Mouse (Mus musculus): Measurements from ENCODE around the gene Gmeb1.
"Not testable (repeated sequence)": the region's sequence is repeated elsewhere in the genome, so short reads cannot be mapped to it uniquely, and the experiment has no call there.

Gmeb1 gene

DNA sequence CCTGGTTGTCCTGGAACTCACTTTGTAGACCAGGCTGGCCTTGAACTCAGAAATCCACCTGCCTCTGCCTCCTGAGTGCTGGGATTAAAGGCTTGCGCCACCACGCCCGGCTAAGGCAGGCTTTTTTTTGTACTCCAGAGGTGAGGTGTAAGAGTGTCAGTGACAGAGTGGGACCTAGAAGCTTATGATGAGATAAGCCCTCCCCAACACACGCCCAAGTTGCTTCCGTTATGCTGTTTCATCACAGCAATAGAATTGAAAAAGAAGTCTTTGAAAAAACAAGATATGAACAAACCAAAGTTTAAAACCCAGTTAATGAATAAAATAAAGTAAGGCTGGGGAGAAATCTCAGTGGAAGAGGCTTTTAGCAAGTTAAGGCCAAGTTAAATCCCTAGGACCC, 31.0 kb downstream of the Gmeb1 start:
- DNase-seq (ENCODE audit: low spot score in 2 of 2): no peak

DNA sequence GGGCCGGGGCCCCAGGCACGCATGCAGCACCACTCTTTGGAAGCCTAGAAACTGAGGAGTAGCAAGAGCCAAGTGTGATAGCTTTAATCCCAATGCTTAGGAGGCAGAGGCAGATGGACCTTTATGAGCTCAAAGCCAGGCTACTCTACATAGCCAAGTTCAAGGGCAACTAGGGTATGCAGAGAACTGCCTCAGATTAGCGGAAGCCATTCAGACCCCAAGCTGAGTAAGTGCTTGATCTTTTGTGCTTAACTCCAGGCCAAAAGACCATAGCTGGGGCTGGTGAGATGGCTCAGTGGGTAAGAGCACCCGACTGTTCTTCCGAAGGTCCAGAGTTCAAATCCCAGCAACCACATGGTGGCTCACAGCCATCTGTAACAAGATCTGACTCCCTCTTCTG, 39.4 kb downstream of the Gmeb1 start:
- DNase-seq (ENCODE audit: low spot score in 2 of 2): not testable (repeated sequence)

DNA sequence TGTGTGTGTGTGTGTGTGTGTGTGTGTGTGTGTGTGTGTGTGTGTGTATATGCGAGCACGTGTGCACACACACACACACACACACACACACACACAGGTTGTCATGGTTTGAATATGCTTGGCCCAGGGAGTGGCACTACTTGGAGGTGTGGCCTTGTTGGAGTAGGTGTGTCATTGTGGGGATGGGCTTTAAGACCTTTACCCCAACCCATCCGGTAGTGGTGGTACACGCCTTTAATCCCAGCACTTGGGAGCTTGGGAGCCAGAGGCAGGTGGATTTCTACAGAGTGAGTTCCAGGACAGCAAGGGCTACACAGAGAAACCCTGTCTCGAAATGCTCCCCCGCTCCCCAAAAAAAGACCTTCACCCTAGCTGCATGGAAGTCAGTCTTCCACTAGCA, 43.0 kb downstream of the Gmeb1 start:
- not testable (repeated sequence) for DNase-seq (ENCODE audit: low spot score in 2 of 2)

DNA sequence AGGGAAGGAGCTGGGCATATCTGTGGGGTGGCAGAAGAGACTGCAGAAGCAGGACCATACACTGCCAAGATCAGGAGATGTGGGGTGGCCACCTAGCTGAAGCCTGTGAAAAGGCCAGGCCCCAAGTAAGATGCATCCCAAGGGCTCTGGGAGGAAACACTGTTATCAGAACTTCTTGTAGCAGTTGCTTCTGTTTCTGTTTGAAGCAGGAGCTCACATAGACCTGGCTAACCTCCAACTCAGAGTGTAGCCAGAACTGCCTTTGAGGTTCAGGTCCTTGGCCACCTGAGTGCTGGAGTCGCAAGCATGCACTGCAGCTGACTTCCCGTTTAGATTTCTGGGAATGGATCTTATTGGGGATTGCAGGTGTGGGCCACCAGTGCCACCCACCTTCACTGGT, 43.6 kb downstream of the Gmeb1 start:
- no peak for DNase-seq (ENCODE audit: low spot score in 2 of 2)

DNA sequence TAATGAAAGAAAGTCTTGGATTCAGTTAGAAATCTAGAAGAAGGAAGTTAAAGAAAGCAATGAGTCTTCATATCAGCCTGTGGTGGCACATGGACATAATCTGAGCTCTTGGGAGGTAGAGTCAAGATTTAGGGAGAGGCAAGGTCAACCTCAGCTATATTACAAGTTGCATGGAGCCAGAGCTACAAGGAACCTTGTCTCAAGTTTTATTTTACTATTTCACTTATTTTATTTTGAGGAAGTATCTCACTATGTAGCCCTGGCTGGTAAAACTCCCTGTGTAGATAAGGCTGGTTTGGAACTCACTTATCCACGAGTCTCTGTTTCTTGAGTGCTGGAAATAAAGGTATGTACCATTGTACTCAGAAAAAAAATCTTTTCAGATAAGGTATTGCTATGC, 44.8 kb downstream of the Gmeb1 start:
- DNase-seq (ENCODE audit: low spot score in 2 of 2): no peak

DNA sequence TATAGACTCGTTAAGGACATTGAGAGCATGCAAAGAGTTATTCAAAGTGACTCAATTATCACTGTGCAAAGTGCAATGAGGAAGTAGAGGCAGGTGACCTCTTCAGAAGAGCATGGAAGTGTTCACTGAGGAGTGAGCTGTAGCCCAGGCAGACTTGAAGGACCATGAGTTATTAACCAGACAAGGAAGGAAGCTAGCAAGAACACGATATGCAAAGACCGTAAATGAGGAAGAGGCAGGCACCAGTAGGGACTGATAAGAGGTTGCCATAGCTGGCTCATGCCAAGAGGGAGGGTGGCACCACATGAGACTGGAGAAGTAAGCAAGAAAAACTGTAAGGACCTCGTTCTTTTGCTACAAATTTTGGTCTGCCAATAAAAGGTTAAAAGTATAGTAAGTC, 46.6 kb downstream of the Gmeb1 start:
- DNase-seq (ENCODE audit: low spot score in 2 of 2): no peak

DNA sequence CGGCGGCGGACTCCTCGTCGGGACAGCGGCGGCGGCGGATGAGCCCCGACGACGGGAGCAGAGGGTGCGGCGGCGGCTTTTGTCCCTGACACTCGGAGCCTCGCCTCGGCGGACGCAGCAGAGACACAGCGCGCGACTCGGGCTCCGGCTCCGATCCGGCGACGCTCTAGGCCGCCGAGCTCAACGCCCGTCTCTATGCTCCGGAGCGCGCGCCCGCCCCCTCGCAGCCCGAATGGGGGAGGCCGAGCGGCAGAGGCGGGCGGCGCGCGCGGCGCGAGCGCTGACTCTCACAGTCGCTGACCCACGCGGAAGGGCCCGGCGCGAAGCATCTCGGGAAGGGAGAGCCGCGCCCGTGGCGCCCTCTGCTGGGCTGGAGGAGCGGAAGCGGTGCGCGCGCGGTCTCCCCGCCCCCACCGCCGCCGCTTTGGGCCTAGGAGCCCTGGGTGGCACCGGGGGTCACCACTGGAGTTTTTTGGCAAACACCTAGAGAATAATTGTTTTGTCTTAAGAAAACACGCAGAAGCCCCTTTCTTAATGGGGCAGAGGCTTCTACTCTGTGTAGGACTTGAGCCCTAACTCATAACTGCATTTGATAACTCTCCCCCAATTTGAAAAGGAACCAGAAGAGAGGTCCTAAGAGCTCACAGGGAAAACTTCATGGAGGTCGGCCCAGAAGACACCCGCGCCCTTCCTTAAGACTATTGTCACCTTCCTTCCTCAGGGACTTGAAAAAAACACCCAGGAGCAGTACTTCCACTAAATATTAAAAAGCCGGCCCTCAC, 49.3 kb downstream of the Gmeb1 start, which contains the start of gene Ythdf2:
Ythdf2 (minus strand) TSS at position 351 of the 782 bp plus-strand sequence.
- DNase-seq (ENCODE audit: low spot score in 2 of 2): peak; percentile 91 to 95

DNA sequence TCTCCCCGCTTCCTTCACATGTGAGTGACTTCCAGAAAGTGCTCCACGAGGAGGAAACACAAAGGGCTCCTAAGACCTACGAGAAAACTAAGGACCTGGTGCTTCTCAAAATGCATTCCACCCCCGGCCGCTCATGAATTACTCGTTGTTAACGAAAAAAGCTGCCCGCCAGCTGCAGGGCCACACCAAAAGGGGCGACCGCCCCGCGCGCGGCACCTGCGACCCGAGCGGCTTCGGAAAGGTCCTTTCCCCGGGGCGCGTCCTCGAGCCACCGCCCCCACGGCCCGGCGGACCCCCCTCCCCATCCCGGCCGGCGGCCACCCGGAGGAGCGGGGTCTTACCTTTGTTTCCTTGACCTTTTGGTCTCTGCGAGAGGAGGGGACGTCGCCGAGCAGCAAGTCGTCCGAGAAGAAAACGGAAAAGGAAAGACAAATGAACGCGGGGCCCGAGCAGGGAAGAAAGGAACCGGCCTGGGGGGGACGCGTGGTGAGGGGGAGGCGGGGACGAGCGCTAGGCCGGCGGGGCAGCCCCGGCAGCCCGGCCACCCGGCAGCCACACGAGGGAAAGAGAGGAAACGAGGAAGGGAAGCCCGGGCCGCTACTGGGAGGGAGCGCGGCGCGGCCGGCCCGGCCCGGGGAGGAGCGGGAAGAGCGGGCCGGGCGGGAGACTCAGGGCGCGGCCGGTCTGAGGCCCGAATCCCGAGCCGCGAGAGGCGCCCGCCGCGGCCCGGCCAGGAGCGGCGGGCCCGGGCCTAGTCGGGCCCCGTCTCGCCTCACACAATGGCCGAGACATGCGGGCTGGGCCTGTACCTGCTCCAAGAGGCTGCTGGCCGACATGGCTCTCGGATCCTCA, 50.1 kb downstream of the Gmeb1 start:
- no peak for DNase-seq (ENCODE audit: low spot score in 2 of 2)

DNA sequence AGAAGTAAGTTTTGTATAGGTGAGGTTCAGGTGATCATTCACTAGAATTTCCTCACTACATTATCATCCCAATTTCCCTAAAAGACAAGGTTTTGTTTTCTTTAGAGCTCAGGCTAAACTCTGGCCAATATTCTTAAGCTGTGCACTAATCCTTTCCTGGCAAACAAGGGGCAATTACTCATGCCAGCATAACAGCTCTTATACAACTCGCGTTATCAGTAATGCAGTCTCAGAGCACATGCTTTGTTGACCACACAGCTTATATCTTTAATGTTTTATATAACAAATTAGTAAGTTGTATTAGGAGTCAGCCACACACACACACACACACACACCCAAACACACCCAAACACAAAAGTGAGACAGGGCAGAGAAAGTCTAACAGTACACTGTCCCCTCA, 51.1 kb downstream of the Gmeb1 start:
- no peak for DNase-seq (ENCODE audit: low spot score in 2 of 2)

DNA sequence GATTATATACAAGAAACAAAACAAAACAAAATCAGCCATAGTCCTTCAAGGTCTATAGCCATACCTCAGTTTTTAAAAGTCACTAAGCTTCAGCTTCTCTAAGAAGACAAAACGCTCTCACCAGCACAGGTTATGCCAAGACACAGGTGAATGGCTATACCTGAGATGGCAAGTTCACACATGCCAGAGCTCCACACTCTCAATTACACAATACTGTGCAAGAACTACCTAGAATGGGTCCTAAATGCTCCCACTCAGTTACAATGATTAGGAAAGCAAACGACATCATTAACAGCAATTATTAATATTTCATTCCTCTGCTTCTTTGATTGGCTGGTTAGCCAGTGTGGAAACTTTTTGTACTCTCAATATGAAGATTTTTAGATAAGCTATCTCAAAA, 52.1 kb downstream of the Gmeb1 start:
- DNase-seq (ENCODE audit: low spot score in 2 of 2): no peak

DNA sequence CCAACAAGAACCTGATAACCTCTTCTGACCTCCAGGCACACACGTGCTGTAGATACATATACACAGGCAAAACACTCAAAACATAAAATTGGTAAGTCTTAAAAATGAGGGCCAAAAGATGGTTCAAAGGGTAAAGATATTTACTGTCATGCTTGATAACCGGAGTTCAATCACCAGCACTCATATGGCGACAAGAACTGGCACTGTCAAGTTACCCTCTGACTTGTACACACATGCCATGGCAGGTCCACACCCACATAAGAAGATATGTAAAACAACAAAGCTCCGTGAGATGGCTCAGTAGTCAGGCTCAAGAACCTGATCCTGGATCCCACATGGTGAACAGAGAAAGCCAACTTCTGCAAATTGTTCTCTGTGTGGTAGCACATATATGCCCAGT, 54.1 kb downstream of the Gmeb1 start:
- DNase-seq (ENCODE audit: low spot score in 2 of 2): no peak

DNA sequence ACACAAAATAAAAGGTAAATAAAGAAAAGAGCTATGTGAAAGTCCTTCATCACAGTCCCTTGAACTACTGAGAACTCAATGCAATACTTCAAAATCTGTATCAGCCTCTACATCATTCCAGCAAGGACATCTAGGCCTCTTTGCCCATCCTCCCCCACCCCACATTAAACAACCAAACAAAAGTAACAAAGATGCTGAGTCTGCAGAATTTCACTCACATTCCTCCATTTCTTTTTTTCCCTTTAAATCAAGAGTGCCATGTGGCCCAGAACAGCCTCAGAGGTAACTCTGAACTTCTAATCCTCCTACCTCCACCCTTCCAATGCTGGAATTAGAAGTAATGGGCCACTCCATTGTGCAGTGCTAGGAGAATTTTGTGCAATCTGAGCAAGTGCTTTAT, 62.6 kb downstream of the Gmeb1 start:
- DNase-seq (ENCODE audit: low spot score in 2 of 2): no peak

DNA sequence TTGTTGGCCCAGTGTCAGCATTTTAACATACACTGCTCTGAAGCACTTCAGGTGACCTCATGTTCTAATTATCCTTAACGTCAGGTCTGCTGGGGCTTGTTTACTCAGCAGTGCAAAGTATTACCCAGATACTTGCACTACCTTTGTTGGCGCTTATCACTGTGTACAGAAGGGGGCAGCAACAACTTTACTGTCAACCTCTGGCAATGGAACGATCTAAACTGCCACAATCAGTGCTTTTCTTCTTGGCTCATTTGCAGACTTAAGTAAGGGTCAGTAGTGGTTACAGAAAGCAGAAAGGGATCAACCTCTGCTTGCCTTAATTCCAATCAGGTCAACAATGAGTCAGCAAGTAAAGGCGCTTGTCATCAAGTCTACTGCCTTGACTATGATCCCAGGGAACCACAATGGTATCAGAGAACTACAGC, 63.1 kb downstream of the Gmeb1 start:
- no peak for DNase-seq (ENCODE audit: low spot score in 2 of 2)

DNA sequence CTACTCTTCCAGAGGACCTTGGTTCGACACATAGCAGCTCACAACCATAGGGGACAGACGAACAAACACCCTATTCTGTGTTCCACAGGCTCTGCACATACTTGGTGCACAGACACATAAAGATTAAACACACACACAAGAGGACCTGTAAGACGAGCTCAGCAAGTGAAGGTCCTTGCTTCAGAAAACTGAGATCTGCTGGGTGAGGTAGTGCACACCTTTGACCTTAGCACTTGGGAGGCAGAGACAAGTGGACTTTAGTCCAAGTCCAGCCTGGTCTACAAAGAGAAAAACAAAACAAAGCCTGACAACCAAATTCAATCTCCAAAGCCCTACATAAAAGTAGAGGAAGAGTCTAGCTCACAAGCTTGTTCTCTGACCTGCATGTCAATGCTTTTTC, 66.4 kb downstream of the Gmeb1 start:
- DNase-seq (ENCODE audit: low spot score in 2 of 2): no peak

DNA sequence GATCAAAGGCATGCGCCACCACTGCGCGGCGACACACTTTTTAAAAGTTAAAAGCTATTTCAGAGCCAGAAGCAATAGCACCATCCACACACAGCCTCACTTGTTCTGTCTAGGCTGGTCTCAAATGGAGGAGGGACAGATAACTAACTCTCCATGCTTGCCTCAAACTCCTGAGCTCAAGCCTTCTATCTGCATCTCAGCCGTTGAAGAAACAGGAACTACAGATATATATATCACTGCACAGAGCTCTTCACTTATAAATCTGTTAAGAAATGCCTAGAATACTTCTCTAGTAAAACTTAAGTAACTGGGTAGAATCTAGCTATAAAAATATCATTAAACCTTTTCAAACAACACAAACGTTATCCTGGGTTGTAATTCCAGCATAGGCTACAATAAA, 67.0 kb downstream of the Gmeb1 start:
- DNase-seq (ENCODE audit: low spot score in 2 of 2): no peak

DNA sequence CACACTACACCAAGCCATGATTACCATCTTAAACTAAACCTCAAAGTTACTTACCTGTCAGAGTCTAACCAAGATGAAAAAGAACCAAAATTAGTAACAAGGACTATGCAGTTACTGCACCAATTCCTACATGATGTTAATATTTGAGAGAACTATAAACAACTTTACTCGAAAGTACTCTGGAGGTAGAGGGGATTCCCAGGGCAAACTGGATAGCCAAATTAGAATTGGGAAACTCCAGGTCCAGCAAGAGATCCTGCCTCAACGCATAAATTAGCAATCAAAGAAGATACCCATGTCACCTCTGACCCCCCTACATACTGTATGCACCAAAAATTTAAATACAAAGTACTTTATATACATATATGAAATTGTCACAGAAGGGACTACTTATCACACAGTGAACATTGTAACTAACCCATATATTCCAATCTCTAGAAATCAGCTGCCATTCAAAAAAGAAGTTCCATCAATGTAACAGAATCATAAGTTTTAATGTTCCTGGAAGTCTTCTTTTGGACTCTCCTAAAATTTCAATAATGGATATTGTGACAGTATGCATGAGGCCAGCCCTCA, 73.5 kb downstream of the Gmeb1 start:
- DNase-seq (ENCODE audit: low spot score in 2 of 2): no peak

DNA sequence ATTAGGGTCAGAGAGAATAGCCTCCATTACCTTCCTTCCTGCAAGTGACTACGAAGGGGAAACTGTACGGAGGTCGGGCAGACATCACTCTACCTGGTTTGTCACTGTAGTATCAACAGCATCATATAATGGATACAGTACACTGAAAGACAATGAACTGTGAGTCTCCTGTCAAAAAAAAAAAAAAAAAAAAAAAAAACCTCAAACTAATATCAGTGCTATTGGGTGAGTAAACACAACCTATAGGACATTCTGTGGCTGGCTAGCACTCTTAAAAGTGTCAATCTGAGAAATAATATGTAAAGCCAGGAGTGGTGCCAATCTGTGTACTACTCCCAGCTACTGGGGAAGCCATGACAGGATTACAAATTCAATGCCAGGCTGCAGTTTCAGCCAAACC, 78.2 kb downstream of the Gmeb1 start:
- DNase-seq (ENCODE audit: low spot score in 2 of 2): no peak

DNA sequence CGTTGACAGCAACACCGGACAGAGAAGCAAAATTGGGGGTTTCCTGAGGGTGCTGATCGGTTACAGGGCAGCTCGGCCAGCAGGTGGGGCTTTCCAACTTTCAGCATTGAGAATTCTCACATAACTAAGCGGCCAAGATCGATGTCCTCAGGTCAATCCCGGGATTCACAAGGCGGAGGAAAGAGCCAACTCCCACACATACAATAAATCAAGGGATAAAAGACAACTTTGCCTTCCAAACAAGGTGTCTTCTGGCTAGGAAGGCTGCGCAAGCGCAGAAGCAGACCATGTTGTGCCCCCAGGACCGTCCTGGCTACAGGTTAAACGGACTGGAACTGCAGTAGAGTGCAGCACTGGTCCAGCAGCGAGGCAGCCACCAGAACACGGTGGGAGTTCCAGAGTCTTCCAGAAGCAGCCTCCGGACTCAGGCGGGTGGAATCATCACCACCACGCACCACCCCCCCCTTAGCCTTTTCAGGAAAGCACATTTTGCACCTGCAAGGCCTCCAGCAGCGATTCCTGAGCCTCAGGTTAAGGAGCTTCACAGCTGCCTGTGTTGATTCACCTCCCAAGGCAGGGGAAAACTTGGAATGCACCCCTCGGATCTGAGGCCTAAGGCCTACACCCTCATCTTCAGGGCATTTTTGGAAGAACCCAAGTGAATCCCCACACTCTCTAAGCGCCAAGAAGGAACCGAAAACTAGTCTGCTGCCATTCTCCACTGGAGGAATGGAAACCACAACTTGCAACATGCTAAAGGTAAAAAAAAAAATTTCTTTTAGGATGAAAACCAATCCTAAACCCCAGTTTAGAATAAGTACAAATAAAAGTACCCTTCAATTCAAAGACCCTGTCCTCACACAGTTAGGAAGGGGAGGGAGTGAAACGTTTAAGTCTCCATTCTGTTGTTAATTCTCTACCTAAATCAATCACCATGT, 79.4 kb downstream of the Gmeb1 start:
- DNase-seq (ENCODE audit: low spot score in 2 of 2): no peak

DNA sequence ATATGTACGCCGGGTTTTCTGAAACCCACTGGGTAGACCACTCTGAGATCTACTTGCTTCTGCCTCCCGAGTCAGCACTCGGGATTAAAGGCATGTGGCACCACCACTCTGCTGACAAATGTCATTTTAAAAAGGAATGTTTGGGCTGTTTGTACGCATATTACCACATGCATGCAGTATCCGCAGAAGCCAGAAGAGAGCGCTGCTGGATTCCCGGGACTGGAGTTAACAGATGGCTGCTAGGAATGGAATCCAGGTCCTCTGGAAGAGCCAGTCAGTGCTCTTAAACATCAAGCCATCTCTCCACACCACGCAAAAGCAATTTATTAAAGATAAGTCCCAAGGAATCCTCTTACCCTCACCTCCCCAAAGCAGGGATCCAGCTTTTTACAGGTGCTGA, 80.7 kb downstream of the Gmeb1 start:
- DNase-seq (ENCODE audit: low spot score in 2 of 2): no peak

DNA sequence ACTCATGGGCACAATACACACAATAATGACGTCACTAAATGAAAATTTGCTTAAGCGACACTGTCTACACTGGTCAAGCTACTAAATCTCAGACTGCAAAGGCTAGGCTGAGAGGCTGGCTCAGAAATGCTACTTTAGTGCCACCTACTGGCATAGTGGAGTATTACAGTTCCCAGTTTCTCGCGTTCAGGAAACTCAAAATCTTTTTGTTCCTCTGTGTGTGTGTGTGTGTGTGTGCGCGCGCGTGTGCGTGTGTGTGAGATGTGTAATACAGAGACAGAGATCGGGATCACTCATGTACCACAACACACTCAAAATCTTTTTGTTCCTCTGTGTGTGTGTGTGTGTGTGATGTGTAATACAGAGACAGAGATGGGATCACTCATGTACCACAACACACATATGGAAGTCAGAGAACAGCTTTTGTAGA, 82.8 kb downstream of the Gmeb1 start:
- peak in 1 of 2 experiments; percentile 56 for DNase-seq (ENCODE audit: low spot score in 2 of 2)

DNA sequence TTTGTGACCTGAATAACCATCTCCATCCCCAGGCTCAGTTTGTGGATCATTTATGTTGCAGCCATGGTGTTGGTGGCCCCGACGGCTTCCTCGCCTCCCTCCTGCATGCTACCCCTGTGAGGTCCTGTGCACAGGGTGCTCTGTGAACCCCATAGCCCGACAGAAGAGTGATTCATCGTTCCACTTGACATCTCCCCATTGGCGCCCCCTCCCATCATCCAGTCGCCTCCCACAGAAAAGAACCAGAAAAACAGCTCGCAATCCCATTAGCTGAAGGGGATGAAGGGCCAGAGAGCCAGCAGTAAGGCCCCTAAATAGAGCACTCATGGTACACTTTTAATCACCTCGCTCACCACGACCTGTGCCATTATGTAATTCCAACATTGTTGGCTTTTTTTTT, 84.9 kb downstream of the Gmeb1 start:
- no peak for DNase-seq (ENCODE audit: low spot score in 2 of 2)

Measured in frontal cortex, postnatal 14 days (tissue).